Mouse (Mus musculus) layer of hippocampus, adult 2 months (tissue): ENCODE data around the gene Pcsk2. TPM values are rescaled to one million over a fixed set of nuclear protein-coding genes. Genes with fewer than 3 reads are reported as not detected.

Source experiments
- DNase-seq, 2 experiments: peaks; one replicate each; pipeline ENCODE4 v3.0.0; 2022; ENCODE audit warnings: low spot score in 2 of 2
- H3K27ac ChIP-seq: fragments of 200-600 bp; 2 replicates; pipeline ENCODE4 v1.8.1; 2022
- H3K4me3 ChIP-seq: fragments of 200-600 bp; 2 replicates; pipeline ENCODE4 v1.8.1; 2022; ENCODE audit warnings: mild to moderate bottlenecking
- CTCF ChIP-seq: fragments of 200-600 bp; conservative IDR thresholded peaks from 2 replicates; pipeline ENCODE4 v1.8.1; 2022; ENCODE audit warnings: antibody characterized with exemption, mild to moderate bottlenecking, moderate library complexity
- total RNA-seq, 2 experiments: library from RNA; stranded (reverse); gene quantifications; 2 replicates each; pipeline ENCODE4 v1.2.3; 2021

Gene Pcsk2
- total RNA-seq, 2 experiments from 2014 or later: 168 to 172 TPM

DNA sequence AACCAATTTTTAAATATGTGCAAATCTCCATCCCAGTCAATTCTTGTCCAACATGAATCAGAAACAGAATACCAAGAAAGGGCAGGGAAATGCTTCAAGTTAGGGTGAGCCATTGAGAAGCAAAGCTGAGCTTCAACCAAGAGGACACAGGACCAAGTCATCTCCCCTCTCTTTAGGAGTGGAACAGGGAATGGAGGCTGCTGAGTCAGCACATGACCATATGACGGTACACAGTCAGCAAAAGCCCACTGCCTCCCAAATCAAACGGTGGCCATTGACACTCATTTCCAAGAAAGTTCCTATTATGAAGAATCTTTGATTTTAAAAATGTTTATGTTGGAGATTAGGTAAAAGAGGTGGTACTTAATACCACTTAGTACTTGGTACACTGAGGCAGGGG is 44.4 kb downstream of the Pcsk2 start:
- H3K27ac ChIP-seq: no peak overlapping the region
- TF ChIP-seq CTCF: no peak
- no peak for DNase-seq
- H3K4me3 ChIP-seq: no peak overlapping the region

GRCm38 (mm10) chr2:143603071-143603470 is 57.1 kb downstream of the Pcsk2 start:
- TF ChIP-seq CTCF: no peak

DNA sequence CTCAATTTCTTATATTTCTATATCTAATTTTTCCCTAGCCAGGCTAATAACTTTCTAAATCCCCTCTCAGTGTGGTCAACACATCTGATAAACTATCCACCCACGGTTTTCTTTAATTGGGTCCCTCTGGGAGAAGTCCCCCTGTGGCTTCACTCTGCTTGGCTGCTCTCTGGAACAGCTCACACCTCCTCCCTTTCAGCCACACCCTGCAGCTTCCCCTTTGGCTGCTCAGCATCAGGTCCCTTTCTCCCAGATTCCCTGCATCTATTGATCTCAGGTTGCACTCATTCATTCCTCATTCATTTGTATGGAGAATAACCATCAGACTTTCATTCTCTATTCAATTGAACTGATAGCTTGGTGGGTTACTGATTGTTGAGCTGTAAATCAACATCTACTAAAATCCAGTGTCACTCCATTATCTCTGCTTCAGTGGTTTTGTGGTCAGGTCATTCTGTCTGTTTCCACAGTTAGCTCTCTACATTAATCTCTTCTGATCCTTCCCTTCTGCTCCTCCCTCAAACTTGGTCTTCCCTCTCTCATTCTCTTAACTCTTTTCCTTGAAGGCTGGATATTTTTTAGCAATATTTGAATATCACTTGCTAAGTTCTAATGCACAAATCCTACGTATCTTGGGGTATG is 58.0 kb downstream of the Pcsk2 start:
- H3K27ac ChIP-seq: no peak overlapping the region

More at GRCm38 (mm10) chr2:143603071-143603470, 57.1 kb downstream of the Pcsk2 start:
- Histone ChIP-seq H3K27ac (no peak overlapping the region), H3K4me3 (no peak overlapping the region)
- no peak for DNase-seq

DNA sequence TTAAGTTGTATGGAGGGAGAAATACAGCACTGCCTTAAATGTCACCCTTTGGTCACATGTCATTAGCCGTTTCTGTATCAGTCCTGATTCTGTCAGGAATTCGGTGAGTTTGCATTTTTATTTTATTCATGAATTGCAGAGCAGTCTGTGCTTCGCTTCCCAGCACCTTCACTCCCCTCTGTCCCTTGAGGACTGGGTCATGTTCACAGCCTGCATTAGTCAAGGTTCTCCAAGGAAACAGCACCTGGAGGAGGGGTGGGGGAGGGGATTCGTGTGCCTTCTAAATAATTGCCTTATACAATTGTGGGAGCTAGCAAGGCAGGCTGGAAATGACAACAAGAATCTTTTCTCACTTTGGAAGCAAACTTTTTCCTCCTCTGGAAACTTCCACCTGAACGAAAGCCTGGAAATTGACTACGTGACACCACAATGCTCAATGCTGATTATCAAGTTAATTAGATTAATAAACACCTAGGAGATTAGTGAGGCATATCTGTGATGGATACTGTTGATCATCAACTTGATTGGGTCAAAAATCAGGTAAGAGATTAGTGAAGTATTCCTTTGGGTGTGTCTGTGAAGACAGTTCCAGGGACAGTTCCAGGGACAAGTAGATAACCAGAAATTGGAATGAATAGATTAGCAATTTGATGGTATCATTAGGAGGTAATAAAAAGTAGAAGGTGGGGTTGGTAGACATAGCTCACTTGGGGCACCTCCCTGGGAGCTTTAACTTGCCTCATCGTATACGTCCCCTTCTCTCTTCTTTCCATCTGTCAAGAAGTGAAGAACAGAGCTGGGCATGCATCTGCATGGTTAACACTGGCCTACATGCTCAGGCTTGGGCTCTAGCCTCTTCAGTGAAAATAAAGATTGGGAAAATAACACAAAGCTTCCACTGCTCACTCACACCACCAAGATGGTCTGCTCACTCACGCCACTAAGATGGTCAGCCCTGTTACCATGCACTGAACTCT is 64.7 kb downstream of the Pcsk2 start:
- Histone ChIP-seq H3K4me3 (no peak overlapping the region), H3K27ac (no peak overlapping the region)
- no peak for DNase-seq
- TF ChIP-seq CTCF: no peak

More for the DNA sequence above, 58.0 kb downstream of the Pcsk2 start:
- no peak for DNase-seq
- H3K4me3 ChIP-seq: no peak overlapping the region
- TF ChIP-seq CTCF: no peak

- no peak overlapping the region for H3K4me3 ChIP-seq
- no peak for TF ChIP-seq CTCF
Observed at GRCm38 (mm10) chr2:143613466-143613865, 67.5 kb downstream of the Pcsk2 start.

DNA sequence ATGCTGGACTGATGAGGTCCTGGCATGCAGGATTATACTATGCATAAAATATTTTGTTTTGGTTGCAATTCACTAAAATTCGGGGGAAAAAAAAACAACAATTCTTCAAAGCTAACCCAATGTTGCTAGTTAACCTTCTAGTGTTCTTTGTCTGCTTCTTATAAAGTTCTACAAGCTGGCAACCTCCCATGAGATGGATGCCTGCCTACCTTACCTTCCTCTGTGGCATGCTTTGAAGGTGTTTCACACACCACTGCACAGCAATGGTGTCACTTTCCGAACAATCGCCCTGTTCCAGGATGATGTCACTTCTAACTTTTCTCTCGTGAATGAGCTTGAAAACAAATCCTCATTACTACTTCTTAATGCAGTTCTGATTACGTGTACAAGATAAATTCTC is 68.8 kb downstream of the Pcsk2 start:
- no peak overlapping the region for H3K27ac ChIP-seq
- no peak overlapping the region for H3K4me3 ChIP-seq
- no peak for DNase-seq
- TF ChIP-seq CTCF: no peak

More at GRCm38 (mm10) chr2:143613466-143613865, 67.5 kb downstream of the Pcsk2 start:
- no peak overlapping the region for H3K27ac ChIP-seq
- no peak for DNase-seq

DNA sequence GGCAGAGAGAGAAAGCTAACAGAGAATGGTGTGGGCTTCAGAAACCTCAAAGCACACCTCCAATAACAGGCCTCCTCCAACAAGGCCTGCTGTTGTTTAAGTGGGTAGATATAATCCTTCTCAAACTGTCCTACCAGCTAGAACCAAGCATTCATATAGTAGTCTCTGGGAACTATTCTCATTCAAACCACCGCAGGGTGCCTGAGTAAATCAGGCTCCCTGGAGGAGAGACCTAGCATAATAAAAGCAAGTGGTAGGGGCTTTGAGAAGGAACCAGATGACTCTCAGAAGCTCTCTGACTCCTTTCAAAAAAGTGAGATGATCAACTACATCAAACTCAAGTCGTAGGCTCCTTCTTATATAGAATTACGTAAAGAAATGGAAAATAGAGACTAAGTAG is 75.0 kb downstream of the Pcsk2 start:
- Histone ChIP-seq H3K4me3 (no peak overlapping the region), H3K27ac (peak overlapping the region; percentile 14; the same call in 1 of the 2 replicates)
- no peak for DNase-seq
- TF ChIP-seq CTCF: no peak

DNA sequence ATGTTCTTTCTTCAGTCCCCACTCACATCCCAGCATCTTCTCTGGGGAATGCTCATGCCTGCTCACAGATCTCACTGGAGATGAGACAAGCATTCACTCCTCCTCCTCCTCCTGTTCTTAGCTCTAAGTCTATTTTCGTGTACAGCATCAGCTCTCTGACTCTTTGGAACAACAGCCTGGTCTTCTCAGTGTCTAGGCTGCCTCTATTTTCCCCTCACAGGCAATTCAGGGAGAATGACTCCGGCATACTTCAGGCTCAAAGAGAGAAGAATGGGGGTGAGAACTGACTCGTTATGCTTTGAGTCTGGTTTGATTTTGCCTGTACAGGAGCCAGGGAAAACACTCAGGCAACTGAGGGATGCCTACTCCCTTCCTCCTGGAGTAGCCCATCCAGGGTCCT is 78.0 kb downstream of the Pcsk2 start:
- no peak for TF ChIP-seq CTCF
- peak overlapping the region; percentile 63 for H3K27ac ChIP-seq
- no peak overlapping the region for H3K4me3 ChIP-seq
- DNase-seq: peak in 1 of 2 experiments; percentile 57

- Histone ChIP-seq H3K4me3 (no peak overlapping the region), H3K27ac (no peak overlapping the region)
- no peak for TF ChIP-seq CTCF
- no peak for DNase-seq
Observed at GRCm38 (mm10) chr2:143643305-143643704, 97.3 kb downstream of the Pcsk2 start.

DNA sequence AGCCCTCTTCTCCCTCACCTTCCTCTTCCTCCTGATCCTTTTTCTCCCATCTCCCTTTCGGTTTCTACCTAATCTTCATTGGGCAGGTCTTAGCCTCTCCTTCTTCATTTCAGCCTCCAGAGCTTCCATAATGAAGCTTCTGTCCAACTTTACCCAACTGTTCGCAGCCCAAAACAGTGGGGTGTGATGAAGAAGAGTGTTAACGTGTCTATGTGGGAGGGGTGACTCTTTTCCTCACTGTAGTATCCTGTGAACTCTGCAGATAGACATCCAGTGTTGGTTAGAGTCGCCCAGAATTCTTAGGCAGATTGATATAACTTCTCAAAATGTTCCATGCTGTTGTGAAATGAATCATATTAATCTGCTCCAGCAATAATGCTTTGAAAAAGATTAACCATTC is 98.4 kb downstream of the Pcsk2 start:
- no peak for DNase-seq
- no peak overlapping the region for H3K27ac ChIP-seq
- no peak overlapping the region for H3K4me3 ChIP-seq
- TF ChIP-seq CTCF: no peak

DNA sequence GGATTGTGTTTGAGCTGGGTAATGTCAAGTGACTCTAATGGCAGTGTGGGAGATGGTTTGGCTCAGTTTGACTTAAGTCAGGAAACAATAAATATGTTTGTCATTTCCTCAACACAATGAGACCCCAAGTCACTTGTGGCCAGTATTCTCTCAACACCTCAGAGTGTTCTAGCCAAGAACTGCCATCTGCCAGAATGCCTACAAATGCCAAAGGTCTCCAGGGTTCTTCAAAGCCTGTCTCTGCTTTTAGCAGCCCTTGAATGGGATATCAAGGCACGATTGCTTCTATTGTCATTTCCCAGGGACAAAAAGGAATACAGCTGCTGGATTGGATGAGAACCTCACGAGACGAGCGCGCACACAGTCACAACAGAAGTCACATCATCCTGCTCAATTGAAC is 100.0 kb downstream of the Pcsk2 start:
- no peak overlapping the region for H3K27ac ChIP-seq
- TF ChIP-seq CTCF: no peak
- no peak for DNase-seq
- no peak overlapping the region for H3K4me3 ChIP-seq

- no peak overlapping the region for H3K4me3 ChIP-seq
- peak overlapping the region; percentile 41; the same call in 1 of the 2 replicates for H3K27ac ChIP-seq
- TF ChIP-seq CTCF: no peak
- DNase-seq: peak; percentile 23 to 46
Observed at GRCm38 (mm10) chr2:143654621-143655020, 108.7 kb downstream of the Pcsk2 start.

- no peak for DNase-seq
- H3K27ac ChIP-seq: no peak overlapping the region
- no peak for TF ChIP-seq CTCF
- H3K4me3 ChIP-seq: no peak overlapping the region
Observed at GRCm38 (mm10) chr2:143656968-143657367, 111.0 kb downstream of the Pcsk2 start.
